Mouse (Mus musculus): ENCODE results near the gene Rdh8.
A peak's percentile ranks its signal among the peaks of the same experiment; 100 is the strongest.

Gene Rdh8

GRCm38 (mm10) chr9:20837184-20837947 is 19.1 kb downstream of the Rdh8 start:
- no peak for DNase-seq (ENCODE audit: low spot score)

- DNase-seq (ENCODE audit: low spot score) = no peak
These were observed 20.6 kb downstream of the Rdh8 start for GRCm38 (mm10) chr9:20838931-20839330.

DNA sequence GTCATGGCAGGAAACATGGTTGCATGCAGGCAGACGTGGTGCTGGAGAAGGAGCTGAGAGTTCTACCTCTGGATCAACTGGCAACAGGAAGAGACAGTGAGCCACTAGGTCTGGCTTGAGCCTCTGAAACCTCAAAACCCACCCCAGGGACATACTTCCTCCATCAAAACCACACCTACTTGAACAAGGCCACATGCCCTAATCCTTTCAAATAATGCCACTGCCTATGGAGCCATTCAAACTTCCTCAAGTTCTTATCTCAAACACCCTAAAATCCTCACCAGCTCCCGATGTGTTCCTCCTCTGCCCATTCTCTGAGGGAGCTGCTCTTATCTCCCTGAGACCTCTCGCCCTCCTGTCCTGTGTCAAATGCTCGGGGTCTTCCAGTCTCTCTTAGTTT is 23.9 kb downstream of the Rdh8 start:
- DNase-seq (ENCODE audit: low spot score) = no peak

DNA sequence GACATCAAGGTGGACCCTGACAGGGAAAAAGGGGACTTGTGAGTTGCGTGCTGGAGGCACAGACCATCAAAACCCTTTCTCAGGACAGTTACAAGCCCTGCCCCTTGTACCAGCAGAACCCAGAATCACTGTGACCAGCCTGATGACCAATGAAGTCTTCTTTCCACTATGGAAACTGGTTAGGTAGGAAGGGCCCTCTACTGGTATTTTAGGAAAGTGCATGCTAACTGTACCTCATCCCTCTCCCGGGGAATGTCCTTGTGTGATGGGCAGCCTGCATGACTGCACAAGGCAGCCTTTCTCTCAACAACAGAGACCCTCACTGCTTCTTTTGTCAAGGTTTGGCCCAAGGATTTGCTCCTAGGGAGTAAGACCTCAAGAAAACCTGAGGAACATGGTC is 24.4 kb downstream of the Rdh8 start:
- DNase-seq (ENCODE audit: low spot score) = peak; percentile 13

GRCm38 (mm10) chr9:20850179-20850578 is 31.9 kb downstream of the Rdh8 start:
- no peak for DNase-seq (ENCODE audit: low spot score)

- no peak for DNase-seq (ENCODE audit: low spot score)
These were observed 38.8 kb downstream of the Rdh8 start for GRCm38 (mm10) chr9:20857131-20857530.

- DNase-seq (ENCODE audit: low spot score) = no peak
These were observed 41.6 kb downstream of the Rdh8 start for GRCm38 (mm10) chr9:20859926-20860325.

DNA sequence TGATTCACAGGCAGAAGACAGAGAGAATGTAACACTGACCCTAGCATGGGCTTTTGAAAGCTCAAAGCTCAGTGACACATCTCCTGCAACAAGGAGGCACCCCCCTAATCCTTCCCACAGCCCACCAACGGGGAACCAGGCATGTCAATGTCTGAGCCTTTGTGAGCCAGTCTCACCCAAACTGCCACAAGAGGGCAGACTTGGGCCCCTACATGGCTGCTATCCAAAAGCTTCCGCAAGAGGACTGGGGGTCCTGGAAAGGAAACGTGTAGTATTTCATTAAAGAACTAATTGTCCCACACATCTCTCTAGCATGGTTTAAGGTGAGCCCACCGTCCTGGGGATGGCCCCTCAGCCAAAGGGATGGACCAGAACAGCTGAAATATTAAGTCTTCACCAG is 43.5 kb downstream of the Rdh8 start:
- no peak for DNase-seq (ENCODE audit: low spot score)

- no peak for DNase-seq (ENCODE audit: low spot score)
These were observed 43.9 kb downstream of the Rdh8 start for GRCm38 (mm10) chr9:20862225-20862624.

- no peak for DNase-seq (ENCODE audit: low spot score)
These were observed 48.6 kb downstream of the Rdh8 start for GRCm38 (mm10) chr9:20866879-20867278.

DNA sequence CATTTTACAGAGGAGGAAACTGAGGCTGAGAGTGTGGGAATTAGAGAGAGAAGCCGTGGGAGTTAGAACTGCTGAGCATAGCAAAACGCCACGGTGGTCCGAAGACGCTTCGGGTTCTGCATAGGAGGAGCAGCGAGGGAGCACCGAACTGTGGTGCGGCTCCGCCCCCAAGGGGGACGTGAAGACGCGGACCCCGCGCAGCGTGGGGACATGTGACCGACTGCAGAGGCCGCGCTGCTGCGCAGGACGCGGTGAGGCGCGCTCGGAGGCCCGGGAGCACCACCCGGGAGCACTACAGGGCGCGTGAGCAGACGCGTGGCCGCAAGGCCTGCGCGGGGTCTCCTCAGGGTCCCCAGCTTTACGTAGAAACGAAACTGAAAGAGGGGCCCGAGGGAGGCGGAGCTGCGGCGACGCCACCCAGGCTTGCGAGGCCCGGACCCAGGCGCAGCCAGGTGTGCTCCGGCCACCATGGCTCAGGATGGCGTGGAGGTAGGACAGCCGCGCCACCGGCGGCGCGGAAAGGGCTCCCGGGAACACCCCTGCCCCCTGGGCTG is 50.2 kb downstream of the Rdh8 start, which contains the start of gene A230050P20Rik:
Gene A230050P20Rik, plus strand, starts transcription at position 195 of the 554 bp plus-strand sequence.
- no peak for DNase-seq (ENCODE audit: low spot score)

- no peak for DNase-seq (ENCODE audit: low spot score)
These were observed 50.9 kb downstream of the Rdh8 start for GRCm38 (mm10) chr9:20869246-20869645.

GRCm38 (mm10) chr9:20870211-20871173 is 52.2 kb downstream of the Rdh8 start:
- DNase-seq (ENCODE audit: low spot score) = no peak

GRCm38 (mm10) chr9:20872991-20873390 is 54.7 kb downstream of the Rdh8 start:
- no peak for DNase-seq (ENCODE audit: low spot score)

DNA sequence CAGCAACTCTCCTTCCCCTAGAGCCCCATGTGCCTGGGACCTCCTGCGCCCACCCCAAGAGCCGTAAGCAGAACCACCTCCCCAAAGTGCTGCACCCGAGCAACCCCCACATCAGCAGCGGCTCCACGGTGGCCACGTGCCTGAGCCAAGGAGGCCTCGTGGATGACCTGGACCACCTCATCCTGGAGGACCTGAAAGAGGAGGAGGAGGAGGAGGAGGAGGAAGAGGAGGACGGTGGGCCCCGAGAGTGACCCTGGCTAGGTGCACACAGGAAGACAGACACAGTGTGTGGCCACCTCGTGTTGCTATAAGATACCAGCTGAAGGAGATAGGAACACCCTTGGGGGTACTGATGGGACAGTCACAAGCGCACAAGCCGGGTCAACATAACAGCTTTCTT is 55.2 kb downstream of the Rdh8 start:
- DNase-seq (ENCODE audit: low spot score) = no peak

GRCm38 (mm10) chr9:20875021-20875790 is 56.9 kb downstream of the Rdh8 start:
- DNase-seq (ENCODE audit: low spot score) = no peak

Data from ovary, postnatal 14 days (tissue).